Mouse (Mus musculus) left cerebral cortex, postnatal 36 days (tissue): ENCODE measurements around the gene Rgl1. TPM values are rescaled to one million over a fixed set of nuclear protein-coding genes. Genes with fewer than 3 reads are reported as not detected.

ENCODE experiments used
- DNase-seq, 2 experiments: peaks; one replicate each; pipeline ENCODE4 v3.0.0; 2021 to 2022; ENCODE audit warnings: low spot score in 2 of 2, mixed read lengths in 1 of 2
- intact Hi-C: fragments of 180-260 bp; cut with DNase I; formaldehyde crosslinking; loops from one replicate; pipeline ENCODE4 v1.15.1; 2025
- total RNA-seq, 2 experiments: library from RNA; stranded (reverse); gene quantifications; 2 replicates each; pipeline ENCODE4 v1.2.3; 2021

Rgl1 gene
- total RNA-seq, 2 experiments from 2014 or later = 112 to 120 TPM

GRCm38 (mm10) chr1:152573470-152574059 lies 192.6 kb downstream of the Rgl1 start:
- intact Hi-C loops = no loop called here
- no peak for DNase-seq

DNA sequence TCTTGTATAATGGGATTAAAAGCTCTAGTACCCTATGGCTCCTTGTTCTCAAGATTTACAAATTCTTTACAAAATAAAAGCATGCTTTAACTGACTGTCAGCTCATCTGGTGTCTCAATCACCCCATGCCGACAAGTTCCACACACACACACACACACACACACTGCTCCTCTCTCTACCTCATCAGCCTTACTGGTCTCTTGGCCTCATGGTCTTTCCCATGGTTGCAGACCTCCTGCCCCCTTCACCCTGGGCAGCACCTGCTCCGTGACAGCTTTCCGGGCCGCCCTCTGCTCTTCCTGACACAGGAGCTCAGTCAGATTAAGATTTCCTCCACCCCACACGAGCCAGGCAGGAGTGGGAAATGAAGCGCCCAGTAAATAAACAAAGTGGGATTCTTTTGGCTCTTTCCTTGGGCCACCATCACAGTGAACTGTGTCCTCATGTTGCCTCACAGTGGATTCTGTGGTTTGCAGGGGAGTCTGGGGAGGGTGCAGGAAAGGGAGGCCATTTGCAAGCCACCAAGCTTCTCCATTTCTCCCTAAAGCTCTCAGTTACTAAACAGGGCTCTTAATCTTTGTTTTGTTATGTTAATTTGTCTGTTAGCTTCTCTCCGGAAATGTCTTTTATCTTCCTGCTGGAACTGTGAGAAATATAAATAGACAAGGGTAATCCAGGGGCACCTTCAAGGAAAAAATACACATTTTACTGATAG lies 193.2 kb downstream of the Rgl1 start:
- intact Hi-C loops = no loop called here
- no peak for DNase-seq

DNA sequence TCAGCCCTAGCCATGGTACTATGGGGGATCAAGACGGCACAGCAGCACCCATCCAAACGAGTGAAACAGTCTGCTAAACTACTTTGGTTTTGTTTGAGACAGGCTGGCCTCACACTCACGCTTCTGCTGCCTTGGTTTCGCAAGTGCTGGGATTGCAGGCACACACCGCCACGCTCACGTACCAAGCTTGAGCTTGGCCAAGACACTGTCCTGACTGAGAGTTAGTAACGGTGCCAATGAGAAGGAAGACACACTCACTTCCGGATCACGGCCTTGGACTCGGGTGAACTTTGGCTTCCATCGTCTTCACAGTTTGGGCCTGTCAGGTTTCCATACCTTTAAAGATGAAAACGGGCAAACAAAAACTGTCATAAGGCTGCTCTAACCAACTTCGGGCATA lies 194.8 kb downstream of the Rgl1 start:
- DNase-seq = no peak
- intact Hi-C loops = no loop called here

- intact Hi-C loops = no loop called here
- DNase-seq = no peak
Observed at GRCm38 (mm10) chr1:152570681-152571080, 195.5 kb downstream of the Rgl1 start.

- no peak for DNase-seq
- intact Hi-C loops = no loop called here
Observed at GRCm38 (mm10) chr1:152563282-152563681, 202.9 kb downstream of the Rgl1 start.

GRCm38 (mm10) chr1:152562877-152563276 lies 203.3 kb downstream of the Rgl1 start:
- no peak for DNase-seq
- intact Hi-C loops = no loop called here

GRCm38 (mm10) chr1:152560477-152560876 lies 205.7 kb downstream of the Rgl1 start:
- intact Hi-C loops = no loop called here
- peak in 1 of 2 experiments; percentile 30 for DNase-seq

DNA sequence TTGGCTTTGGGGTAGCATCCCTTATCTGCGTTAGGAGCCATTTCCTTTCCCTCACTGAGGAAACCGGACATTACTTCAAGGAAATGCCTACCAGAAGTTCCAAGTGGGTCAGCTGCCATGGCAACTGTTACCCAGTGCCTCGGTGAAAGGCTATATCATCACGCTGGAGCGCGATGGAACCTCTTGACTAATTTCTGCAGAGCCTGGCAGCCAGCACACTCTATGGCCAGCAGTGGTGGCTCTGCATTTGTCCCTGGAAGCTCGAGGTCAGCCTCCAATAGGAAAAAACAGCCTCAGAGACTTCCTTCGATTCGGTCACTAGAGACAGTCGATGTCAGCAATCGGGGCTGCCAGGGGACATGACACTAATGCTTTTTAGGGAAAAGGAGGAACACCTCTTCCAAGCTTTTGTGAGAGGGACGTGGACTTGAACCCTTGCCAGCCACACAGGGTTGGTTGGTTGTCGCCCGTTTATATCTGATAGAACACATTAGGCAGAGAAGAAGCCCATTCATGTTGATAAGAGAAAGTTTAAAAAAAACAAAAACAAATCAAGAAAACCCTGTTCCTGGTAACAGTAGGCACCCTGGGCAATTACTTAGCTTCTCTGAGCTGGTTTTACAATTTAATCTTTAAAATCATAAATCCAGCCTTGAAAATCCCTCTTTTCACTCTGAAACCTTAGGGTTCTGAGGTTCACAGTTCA lies 209.4 kb downstream of the Rgl1 start:
- DNase-seq = no peak
- intact Hi-C loops = loop anchor here (10.0 kb wide), 1 partner anchor 68 kb away; no protein-coding TSS in a partner anchor

DNA sequence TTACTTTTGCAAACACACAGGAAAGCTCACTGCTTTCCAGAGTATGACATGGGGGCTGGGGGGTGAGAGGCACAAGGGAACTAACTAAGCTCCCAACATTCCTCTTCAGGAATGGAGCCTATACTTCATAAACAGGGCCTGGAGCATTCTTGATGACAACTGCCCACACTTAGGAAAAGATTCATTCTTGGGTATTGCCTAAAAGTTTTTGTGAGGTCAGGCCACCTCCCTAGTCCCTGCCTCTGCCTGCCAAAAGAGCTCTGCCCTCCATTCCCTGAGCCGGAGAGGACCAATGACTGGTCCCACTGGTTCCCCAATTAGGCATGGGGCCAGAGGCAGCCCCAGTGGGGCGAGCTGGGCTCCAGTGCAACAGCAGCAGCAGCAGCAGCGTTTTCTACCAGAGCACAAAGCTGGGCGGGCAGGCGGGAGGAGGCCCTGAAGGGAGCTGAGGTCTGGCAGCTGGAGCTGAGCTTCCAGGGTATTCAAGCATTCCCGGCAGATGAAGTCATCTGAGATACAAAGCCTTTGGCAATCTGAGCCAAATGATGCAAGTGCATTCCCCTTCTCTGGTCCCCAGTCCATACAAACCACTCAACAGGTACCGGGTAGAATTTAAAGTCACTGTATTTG lies 210.1 kb downstream of the Rgl1 start:
- intact Hi-C loops = loop anchor here (10.0 kb wide), 1 partner anchor 69 kb away; no protein-coding TSS in a partner anchor
- DNase-seq = peak; percentile 24

DNA sequence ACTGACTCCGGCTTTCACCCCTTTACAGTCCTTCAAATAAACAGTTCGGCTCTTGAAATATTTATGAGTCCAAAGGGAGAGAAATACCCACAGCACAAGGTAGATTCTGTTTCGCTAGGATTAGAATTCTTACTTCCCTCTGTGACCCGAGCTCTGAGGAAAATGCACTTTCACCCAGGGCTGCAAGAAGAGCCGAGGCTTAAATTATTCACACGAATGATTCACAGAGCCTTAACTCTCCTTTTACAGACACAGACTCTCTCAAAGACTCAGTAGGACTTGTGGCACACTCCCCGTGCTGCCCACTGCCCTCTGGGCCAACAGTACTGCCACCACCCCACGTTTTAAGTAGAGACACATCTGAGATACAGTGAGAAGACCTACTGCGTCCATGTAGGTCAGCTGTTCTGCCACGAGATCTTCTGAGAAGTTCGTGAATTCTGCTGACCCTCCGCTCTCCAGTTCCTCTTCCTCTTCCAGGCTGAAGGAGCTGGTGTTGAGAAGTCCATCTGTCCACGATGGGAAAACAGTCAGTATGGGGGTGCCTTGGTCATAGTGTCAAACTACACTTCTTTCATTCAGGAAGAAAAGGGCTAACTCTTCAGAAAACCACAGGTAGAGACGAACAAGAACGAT lies 212.1 kb downstream of the Rgl1 start:
- intact Hi-C loops = loop anchor here (10.0 kb wide), 1 partner anchor 71 kb away; no protein-coding TSS in a partner anchor

GRCm38 (mm10) chr1:152550973-152551372 lies 215.2 kb downstream of the Rgl1 start:
- intact Hi-C loops = loop anchor here (10.0 kb wide), 1 partner anchor 74 kb away; no protein-coding TSS in a partner anchor

More for the DNA sequence above, 212.1 kb downstream of the Rgl1 start:
- DNase-seq = no peak

DNA sequence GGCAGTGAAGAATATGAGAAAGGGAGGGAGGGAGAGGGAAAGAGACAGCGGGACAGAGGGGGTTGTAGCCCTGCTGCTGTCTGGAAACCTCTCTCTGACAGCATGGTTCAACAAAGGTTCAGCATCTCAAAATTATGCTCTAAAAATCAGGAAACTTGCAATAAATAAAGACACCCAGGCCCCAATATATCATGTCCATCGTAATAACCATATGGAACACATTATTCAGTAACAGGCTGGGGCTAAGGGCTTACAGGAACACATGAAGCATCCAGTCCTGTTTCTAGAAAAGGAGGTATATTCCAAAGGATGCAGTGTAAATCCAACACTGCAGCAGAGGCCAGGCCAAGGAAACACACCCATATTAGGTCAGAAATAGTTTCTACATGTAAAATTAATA lies 215.6 kb downstream of the Rgl1 start:
- DNase-seq = no peak
- intact Hi-C loops = loop anchor here (10.0 kb wide), 1 partner anchor 74 kb away; no protein-coding TSS in a partner anchor

More at GRCm38 (mm10) chr1:152550973-152551372, 215.2 kb downstream of the Rgl1 start:
- no peak for DNase-seq

DNA sequence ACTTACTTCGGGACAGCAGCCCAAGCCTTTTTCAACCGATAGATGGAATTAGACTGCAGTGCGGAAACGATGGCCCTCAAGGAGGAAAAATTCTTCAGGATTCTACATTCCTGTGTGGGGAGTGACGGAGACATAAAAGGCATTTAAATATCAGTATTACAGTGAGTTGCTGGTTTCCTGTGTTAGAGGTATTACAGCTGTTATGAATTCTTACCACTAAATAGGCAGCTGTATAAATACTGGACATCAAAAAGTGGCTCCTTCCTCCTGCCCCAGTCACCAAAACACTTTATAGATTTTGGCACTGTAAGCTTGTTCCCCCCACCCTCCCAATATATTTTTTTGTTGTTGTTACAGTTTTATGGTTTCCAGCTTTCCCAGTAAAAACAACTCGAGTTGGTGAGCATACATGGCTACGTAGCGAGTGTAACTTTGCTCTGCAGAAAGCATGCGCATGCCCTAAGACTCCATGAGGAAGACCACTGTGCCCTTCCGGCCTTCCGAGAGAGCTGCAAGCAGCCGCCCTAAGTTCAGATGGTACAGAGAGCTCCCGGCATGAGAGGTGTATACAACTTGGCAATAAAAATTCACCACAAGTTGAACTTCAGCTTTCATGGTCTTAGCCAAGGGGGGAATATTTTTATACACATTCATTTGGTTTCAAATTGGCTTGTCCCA lies 217.0 kb downstream of the Rgl1 start:
- intact Hi-C loops = no loop called here

DNA sequence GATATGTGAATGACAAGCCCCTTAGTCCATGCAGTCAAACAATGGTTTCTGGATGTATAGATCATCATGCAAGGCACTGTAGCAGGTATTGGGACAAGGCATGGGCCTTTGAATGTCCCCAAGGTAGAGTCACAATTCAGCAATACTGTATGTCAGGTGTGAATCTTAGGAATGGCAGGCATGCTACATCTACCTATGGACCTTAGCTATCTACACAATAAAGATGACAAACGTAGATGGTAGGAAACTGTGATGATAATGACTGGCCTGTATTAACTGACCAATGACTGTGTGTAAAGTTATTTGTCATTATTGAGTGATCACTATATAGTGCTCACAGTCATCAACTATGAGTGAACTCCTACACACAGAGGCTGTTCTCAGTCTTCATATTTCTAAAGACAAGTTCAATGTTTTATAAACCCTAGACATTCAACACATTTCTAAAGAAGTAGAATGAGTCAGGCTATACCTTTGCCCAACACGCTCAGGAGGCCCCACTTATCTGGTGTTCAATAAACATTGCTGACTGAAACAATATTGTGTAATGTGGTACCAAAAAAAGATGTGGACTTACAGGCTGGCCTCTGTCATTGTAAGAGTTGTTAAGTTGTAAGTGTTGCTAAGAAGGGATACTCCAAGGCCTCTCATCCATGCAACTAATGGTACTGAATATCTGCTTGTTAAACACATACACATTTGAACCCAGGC lies 222.5 kb downstream of the Rgl1 start:
- DNase-seq = no peak
- intact Hi-C loops = no loop called here

More for the DNA sequence above, 217.0 kb downstream of the Rgl1 start:
- DNase-seq = no peak

GRCm38 (mm10) chr1:152542747-152543378 lies 223.3 kb downstream of the Rgl1 start:
- intact Hi-C loops = no loop called here

DNA sequence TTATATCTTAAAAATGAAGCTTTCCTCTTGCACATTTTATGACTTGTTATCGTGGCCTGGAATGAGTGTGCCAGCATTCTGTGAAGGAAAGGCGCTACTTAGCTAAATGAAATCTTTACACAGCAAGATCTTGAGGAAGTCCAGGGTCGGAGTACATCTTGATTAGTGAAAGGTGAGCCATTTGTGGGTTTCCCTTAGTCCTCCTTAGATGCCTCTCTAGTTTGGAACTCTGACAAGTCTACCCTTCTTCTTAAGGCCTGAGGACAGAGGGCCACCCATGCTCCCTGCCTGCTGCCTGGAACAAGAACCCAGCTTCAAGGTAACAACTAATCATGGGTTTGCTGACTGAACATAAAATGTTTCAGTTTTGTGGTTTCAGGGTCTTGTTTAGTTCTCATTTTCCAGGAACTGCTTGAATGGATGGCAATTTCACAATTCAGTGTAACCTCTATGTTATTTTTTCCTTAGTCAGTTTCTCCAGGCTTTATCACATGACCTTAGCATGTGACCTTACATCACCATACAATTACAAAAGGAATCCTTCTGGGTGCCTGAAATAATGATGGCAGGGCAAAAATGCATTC lies 225.8 kb downstream of the Rgl1 start:
- no peak for DNase-seq
- intact Hi-C loops = no loop called here

More at GRCm38 (mm10) chr1:152542747-152543378, 223.3 kb downstream of the Rgl1 start:
- no peak for DNase-seq

DNA sequence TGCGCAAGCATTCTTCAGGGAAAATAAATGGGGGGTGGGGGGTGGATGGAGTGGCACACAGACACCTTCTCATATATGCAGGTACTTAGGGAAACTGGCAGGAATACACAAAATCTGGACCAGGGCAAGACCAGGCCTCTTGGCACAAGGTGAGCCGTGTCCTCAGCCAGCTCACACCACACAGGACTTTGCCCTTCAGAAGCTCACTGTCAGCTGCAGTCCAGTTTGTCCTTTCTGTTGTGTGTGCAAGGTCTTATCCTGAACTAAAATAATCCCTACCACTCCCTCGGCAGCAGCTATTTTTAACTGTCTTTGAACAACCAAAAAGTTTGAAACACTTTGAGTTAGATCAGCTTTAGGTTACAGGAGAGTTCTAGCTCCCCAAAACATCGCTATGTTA lies 227.3 kb downstream of the Rgl1 start:
- DNase-seq = no peak
- intact Hi-C loops = no loop called here
